Mouse (Mus musculus): ENCODE results near the gene Cmya5. TPM values are rescaled to one million over a fixed set of nuclear protein-coding genes. Genes with fewer than 3 reads are reported as not detected.

Cmya5 gene
- not detected in 2 replicates for total RNA-seq (2023)

DNA sequence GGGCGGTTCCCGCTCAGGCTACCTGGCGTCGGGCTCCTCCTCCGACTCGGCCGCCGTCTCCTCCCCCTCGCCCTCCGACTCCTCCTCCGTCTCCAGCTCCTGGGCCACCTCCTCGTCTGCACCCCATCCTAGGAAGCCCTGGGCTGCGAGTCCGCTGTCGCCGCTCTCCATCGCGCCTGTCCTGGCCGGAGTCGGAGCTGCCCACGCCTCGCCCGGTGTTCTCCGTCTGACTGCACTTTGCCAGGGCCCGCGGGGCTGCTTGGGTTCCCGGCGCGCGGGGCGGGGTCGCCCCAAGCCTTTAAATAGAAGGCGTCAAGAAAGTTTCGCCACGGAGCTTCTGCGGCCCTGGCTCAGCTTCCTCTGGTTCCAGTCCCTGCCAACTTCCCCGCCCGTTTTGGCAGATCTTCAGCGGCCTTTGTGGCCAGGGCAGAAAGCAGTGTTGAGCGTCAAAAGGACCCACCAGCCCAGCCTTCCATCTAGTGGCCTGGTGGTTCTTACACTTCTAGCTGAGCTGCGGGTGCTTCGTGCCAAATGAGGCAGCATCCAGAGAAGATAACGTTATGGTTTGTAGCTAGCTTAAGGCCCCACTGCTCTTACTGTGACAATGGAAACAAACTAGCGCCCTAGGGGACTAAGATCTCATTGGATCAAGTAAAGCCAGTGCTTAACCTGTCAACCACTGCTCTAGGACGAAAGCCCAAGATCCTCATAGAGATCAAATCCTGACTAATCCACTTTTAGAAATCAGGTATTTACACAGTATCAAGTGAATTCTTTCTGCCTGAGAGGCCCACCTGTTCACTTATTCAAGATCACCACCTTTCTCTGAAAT, at the start of gene Cmya5:
TSS of gene Cmya5 (minus strand) at position 389 of the 832 bp plus-strand sequence.

DNA sequence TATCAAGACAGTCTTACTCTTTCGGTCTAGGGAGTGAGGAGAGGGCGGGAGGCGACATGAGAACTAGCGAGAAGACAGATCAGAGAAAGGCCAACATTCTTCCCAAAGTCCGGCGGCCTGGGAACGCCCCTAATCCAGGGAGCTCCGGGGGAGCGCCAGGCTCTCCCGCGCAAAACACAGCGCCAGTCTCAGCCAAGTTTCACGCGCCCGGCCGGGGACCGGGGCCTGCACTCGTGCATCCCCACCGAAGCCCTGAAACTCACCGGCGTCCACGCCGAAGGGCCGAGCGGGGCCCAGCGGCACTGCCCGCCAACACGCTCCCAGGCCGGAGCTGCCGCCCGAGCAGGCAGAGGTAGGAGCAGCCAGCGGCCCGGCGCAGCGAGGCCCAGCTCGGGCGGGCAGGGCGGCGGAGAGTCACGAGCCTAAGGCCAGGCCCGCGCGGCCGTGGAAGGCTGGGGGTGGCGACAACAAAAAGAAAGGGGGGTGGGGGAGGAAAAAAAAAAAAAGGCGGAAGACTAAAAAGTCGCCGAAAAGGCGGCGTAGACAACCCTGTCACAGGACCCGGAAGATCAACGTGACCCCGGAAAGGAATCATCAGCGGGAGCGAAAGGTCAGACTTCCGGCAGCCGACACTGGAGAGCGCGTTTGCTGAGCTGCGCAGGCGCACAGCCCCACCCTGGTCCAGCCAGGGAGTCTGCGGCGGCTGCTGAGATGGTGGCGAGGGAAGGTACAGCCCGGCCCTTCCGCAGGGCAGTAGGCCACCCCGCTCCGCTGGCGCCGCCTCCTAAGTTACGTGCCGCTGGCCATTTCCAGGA, 47.5 kb upstream of the Cmya5 start, which contains the start of gene Tent2:
TSS of gene Tent2 (minus strand) at position 555 of the 815 bp plus-strand sequence.

Other genes starting within 250 kb of the Cmya5 start
- gene Tent2, start 47.7 kb upstream of the Cmya5 start, total RNA-seq (2023): 68.2 and 87.9 TPM in 2 replicates
- 4.8 and 8.1 TPM in 2 replicates for gene Homer1, start 154.9 kb upstream of the Cmya5 start, total RNA-seq (2023)

Measured in neutrophil, adult 65 days (primary cell).